Mouse (Mus musculus) erythroblast, adult 5-6 weeks (primary cell): ENCODE data around the gene Olfr598. TPM values are rescaled to one million over a fixed set of nuclear protein-coding genes. Genes with fewer than 3 reads are reported as not detected.
"Not testable (repeated sequence)": the region's sequence is repeated elsewhere in the genome, so short reads cannot be mapped to it uniquely, and the experiment has no call there.

Experiments used
- ATAC-seq: replicated peaks from 2 replicates; pipeline ENCODE4 v1.8.0; 2016; ENCODE audit warnings: moderate number of reproducible peaks, mild to moderate bottlenecking, moderate TSS enrichment, inconsistent platforms; ENCODE audit not compliant: poor library complexity, low FRiP score, severe bottlenecking
- total RNA-seq, 2 experiments: library from RNA; stranded (forward) in 1 of 2; stranded (reverse) in 1 of 2; fragments of 150-400 nt in 1 of 2; fragments of 200-764, 138-1000 nt in 1 of 2; gene quantifications; 2 replicates each; pipeline versions ENCODE4 v1.2.3 to v1.2.4; 2015 to 2017; ENCODE audit warnings: low replicate concordance in 2 of 2

The Olfr598 gene
- total RNA-seq (2015; ENCODE audit: low replicate concordance): not detected in 2 replicates
- not detected in 2 replicates for total RNA-seq (2017; ENCODE audit: low replicate concordance)

GRCm38 (mm10) chr7:103323268-103323667 is at the start of gene Olfr598:
Gene Olfr598 (plus strand): TSS chr7:103323568.
- ATAC-seq: no peak

GRCm38 (mm10) chr7:103305348-103305747 is 18.0 kb upstream of the Olfr598 start, which contains the start of gene Olfr596:
Gene Olfr596 (plus strand): TSS chr7:103305648.
- not testable (repeated sequence) for ATAC-seq

GRCm38 (mm10) chr7:103316015-103316414 is 7.4 kb upstream of the Olfr598 start, which contains the start of gene Olfr597:
Gene Olfr597 (plus strand): TSS chr7:103316315.
- ATAC-seq: not testable (repeated sequence)

- no peak for ATAC-seq
Observed at GRCm38 (mm10) chr7:103335617-103336016, 12.2 kb downstream of the Olfr598 start, which contains the start of gene Olfr599. Gene Olfr599 (plus strand): TSS chr7:103335917.

GRCm38 (mm10) chr7:103349569-103349968 is 26.2 kb downstream of the Olfr598 start, which contains the start of gene Olfr600:
Gene Olfr600 (minus strand): TSS chr7:103349669.
- no peak for ATAC-seq

- no peak for ATAC-seq
Observed at GRCm38 (mm10) chr7:103362555-103362954, 39.2 kb downstream of the Olfr598 start, which contains the start of gene Olfr601. Gene Olfr601 (minus strand): TSS chr7:103362655.

Other genes starting within 250 kb of the Olfr598 start
- gene Olfr584, start 241.7 kb upstream of the Olfr598 start, total RNA-seq (2015; ENCODE audit: low replicate concordance): not detected in 2 replicates
- gene Olfr584, start 241.7 kb upstream of the Olfr598 start, total RNA-seq (2017; ENCODE audit: low replicate concordance): not detected in 2 replicates
- not detected in 2 replicates for gene Olfr585, start 225.8 kb upstream of the Olfr598 start, total RNA-seq (2015; ENCODE audit: low replicate concordance)
- gene Olfr585, start 225.8 kb upstream of the Olfr598 start, total RNA-seq (2017; ENCODE audit: low replicate concordance): 2.2 TPM in 1 of 2 replicates, not detected in the other
- not detected in 2 replicates for gene Olfr586, start 197.9 kb upstream of the Olfr598 start, total RNA-seq (2015; ENCODE audit: low replicate concordance)
- gene Olfr586, start 197.9 kb upstream of the Olfr598 start, total RNA-seq (2017; ENCODE audit: low replicate concordance): 0.17 TPM in 1 of 2 replicates, not detected in the other
- gene Olfr588-ps1, start 182.7 kb upstream of the Olfr598 start, total RNA-seq (2015; ENCODE audit: low replicate concordance): not detected in 2 replicates
- gene Olfr588-ps1, start 182.7 kb upstream of the Olfr598 start, total RNA-seq (2017; ENCODE audit: low replicate concordance): not detected in 2 replicates
- gene Olfr589, start 167.2 kb upstream of the Olfr598 start, total RNA-seq (2015; ENCODE audit: low replicate concordance): not detected in 2 replicates
- gene Olfr589, start 167.2 kb upstream of the Olfr598 start, total RNA-seq (2017; ENCODE audit: low replicate concordance): not detected in 2 replicates
- gene Olfr591, start 145.2 kb upstream of the Olfr598 start, total RNA-seq (2015; ENCODE audit: low replicate concordance): not detected in 2 replicates
- gene Olfr591, start 145.2 kb upstream of the Olfr598 start, total RNA-seq (2017; ENCODE audit: low replicate concordance): not detected in 2 replicates
- not detected in 2 replicates for gene Olfr592, start 138.8 kb upstream of the Olfr598 start, total RNA-seq (2015; ENCODE audit: low replicate concordance)
- gene Olfr592, start 138.8 kb upstream of the Olfr598 start, total RNA-seq (2017; ENCODE audit: low replicate concordance): 0.70 TPM in 1 of 2 replicates, not detected in the other
- not detected in 2 replicates for gene Olfr593, start 111.7 kb upstream of the Olfr598 start, total RNA-seq (2015; ENCODE audit: low replicate concordance)
- not detected in 2 replicates for gene Olfr593, start 111.7 kb upstream of the Olfr598 start, total RNA-seq (2017; ENCODE audit: low replicate concordance)
- not detected in 2 replicates for gene Olfr594, start 106.6 kb upstream of the Olfr598 start, total RNA-seq (2015; ENCODE audit: low replicate concordance)
- not detected in 2 replicates for gene Olfr594, start 106.6 kb upstream of the Olfr598 start, total RNA-seq (2017; ENCODE audit: low replicate concordance)
- not detected in 2 replicates for gene Usp17ld, start 71.1 kb upstream of the Olfr598 start, total RNA-seq (2015; ENCODE audit: low replicate concordance)
- gene Usp17ld, start 71.1 kb upstream of the Olfr598 start, total RNA-seq (2017; ENCODE audit: low replicate concordance): not detected in 2 replicates
- gene Olfr596, start 17.9 kb upstream of the Olfr598 start, total RNA-seq (2015; ENCODE audit: low replicate concordance): not detected in 2 replicates
- gene Olfr596, start 17.9 kb upstream of the Olfr598 start, total RNA-seq (2017; ENCODE audit: low replicate concordance): not detected in 2 replicates
- gene Olfr597, start 7.3 kb upstream of the Olfr598 start, total RNA-seq (2015; ENCODE audit: low replicate concordance): not detected in 2 replicates
- gene Olfr597, start 7.3 kb upstream of the Olfr598 start, total RNA-seq (2017; ENCODE audit: low replicate concordance): not detected in 2 replicates
- gene Olfr599, start 12.3 kb downstream of the Olfr598 start, total RNA-seq (2015; ENCODE audit: low replicate concordance): not detected in 2 replicates
- gene Olfr599, start 12.3 kb downstream of the Olfr598 start, total RNA-seq (2017; ENCODE audit: low replicate concordance): not detected in 2 replicates
- gene Olfr600, start 26.1 kb downstream of the Olfr598 start, total RNA-seq (2015; ENCODE audit: low replicate concordance): not detected in 2 replicates
- gene Olfr600, start 26.1 kb downstream of the Olfr598 start, total RNA-seq (2017; ENCODE audit: low replicate concordance): not detected in 2 replicates
- gene Olfr601, start 39.1 kb downstream of the Olfr598 start, total RNA-seq (2015; ENCODE audit: low replicate concordance): not detected in 2 replicates
- not detected in 2 replicates for gene Olfr601, start 39.1 kb downstream of the Olfr598 start, total RNA-seq (2017; ENCODE audit: low replicate concordance)
- gene Olfr603, start 62.6 kb downstream of the Olfr598 start, total RNA-seq (2015; ENCODE audit: low replicate concordance): not detected in 2 replicates
- gene Olfr603, start 62.6 kb downstream of the Olfr598 start, total RNA-seq (2017; ENCODE audit: low replicate concordance): not detected in 2 replicates
- not detected in 2 replicates for gene Usp17lc, start 91.5 kb downstream of the Olfr598 start, total RNA-seq (2015; ENCODE audit: low replicate concordance)
- gene Usp17lc, start 91.5 kb downstream of the Olfr598 start, total RNA-seq (2017; ENCODE audit: low replicate concordance): not detected in 2 replicates
- gene Olfr605, start 121.9 kb downstream of the Olfr598 start, total RNA-seq (2015; ENCODE audit: low replicate concordance): not detected in 2 replicates
- gene Olfr605, start 121.9 kb downstream of the Olfr598 start, total RNA-seq (2017; ENCODE audit: low replicate concordance): not detected in 2 replicates
- not detected in 2 replicates for gene Olfr606, start 125.5 kb downstream of the Olfr598 start, total RNA-seq (2015; ENCODE audit: low replicate concordance)
- not detected in 2 replicates for gene Olfr606, start 125.5 kb downstream of the Olfr598 start, total RNA-seq (2017; ENCODE audit: low replicate concordance)
- gene Olfr607, start 140.6 kb downstream of the Olfr598 start, total RNA-seq (2015; ENCODE audit: low replicate concordance): not detected in 2 replicates
- gene Olfr607, start 140.6 kb downstream of the Olfr598 start, total RNA-seq (2017; ENCODE audit: low replicate concordance): not detected in 2 replicates
- gene Olfr608, start 146.3 kb downstream of the Olfr598 start, total RNA-seq (2015; ENCODE audit: low replicate concordance): not detected in 2 replicates
- gene Olfr608, start 146.3 kb downstream of the Olfr598 start, total RNA-seq (2017; ENCODE audit: low replicate concordance): not detected in 2 replicates
- not detected in 2 replicates for gene Olfr609, start 174.5 kb downstream of the Olfr598 start, total RNA-seq (2015; ENCODE audit: low replicate concordance)
- not detected in 2 replicates for gene Olfr609, start 174.5 kb downstream of the Olfr598 start, total RNA-seq (2017; ENCODE audit: low replicate concordance)
- gene Olfr610, start 188.6 kb downstream of the Olfr598 start, total RNA-seq (2015; ENCODE audit: low replicate concordance): not detected in 2 replicates
- not detected in 2 replicates for gene Olfr610, start 188.6 kb downstream of the Olfr598 start, total RNA-seq (2017; ENCODE audit: low replicate concordance)
- not detected in 2 replicates for gene Olfr611, start 197.3 kb downstream of the Olfr598 start, total RNA-seq (2015; ENCODE audit: low replicate concordance)
- gene Olfr611, start 197.3 kb downstream of the Olfr598 start, total RNA-seq (2017; ENCODE audit: low replicate concordance): not detected in 2 replicates
- gene Olfr612, start 219.1 kb downstream of the Olfr598 start, total RNA-seq (2015; ENCODE audit: low replicate concordance): not detected in 2 replicates
- 0.85 TPM in 1 of 2 replicates, not detected in the other for gene Olfr612, start 219.1 kb downstream of the Olfr598 start, total RNA-seq (2017; ENCODE audit: low replicate concordance)
- not detected in 2 replicates for gene Olfr613, start 224.5 kb downstream of the Olfr598 start, total RNA-seq (2015; ENCODE audit: low replicate concordance)
- 0.70 TPM in 1 of 2 replicates, not detected in the other for gene Olfr613, start 224.5 kb downstream of the Olfr598 start, total RNA-seq (2017; ENCODE audit: low replicate concordance)
- not detected in 2 replicates for gene Olfr615, start 232.5 kb downstream of the Olfr598 start, total RNA-seq (2015; ENCODE audit: low replicate concordance)
- not detected in 2 replicates for gene Olfr615, start 232.5 kb downstream of the Olfr598 start, total RNA-seq (2017; ENCODE audit: low replicate concordance)
- not detected in 2 replicates for gene Olfr616, start 245.6 kb downstream of the Olfr598 start, total RNA-seq (2015; ENCODE audit: low replicate concordance)
- gene Olfr616, start 245.6 kb downstream of the Olfr598 start, total RNA-seq (2017; ENCODE audit: low replicate concordance): not detected in 2 replicates
- gene Olfr617, start 249.5 kb downstream of the Olfr598 start, total RNA-seq (2015; ENCODE audit: low replicate concordance): not detected in 2 replicates
- not detected in 2 replicates for gene Olfr617, start 249.5 kb downstream of the Olfr598 start, total RNA-seq (2017; ENCODE audit: low replicate concordance)